Mouse (Mus musculus): ENCODE measurements around the gene Faap100.
"Not testable (repeated sequence)": the region's sequence is repeated elsewhere in the genome, so short reads cannot be mapped to it uniquely, and the experiment has no call there.

The Faap100 gene

GRCm38 (mm10) chr11:120375324-120375723 lies 3.2 kb downstream of the Faap100 start:
- no peak for DNase-seq

GRCm38 (mm10) chr11:120373820-120374586 lies 4.6 kb downstream of the Faap100 start:
- no peak for DNase-seq

DNA sequence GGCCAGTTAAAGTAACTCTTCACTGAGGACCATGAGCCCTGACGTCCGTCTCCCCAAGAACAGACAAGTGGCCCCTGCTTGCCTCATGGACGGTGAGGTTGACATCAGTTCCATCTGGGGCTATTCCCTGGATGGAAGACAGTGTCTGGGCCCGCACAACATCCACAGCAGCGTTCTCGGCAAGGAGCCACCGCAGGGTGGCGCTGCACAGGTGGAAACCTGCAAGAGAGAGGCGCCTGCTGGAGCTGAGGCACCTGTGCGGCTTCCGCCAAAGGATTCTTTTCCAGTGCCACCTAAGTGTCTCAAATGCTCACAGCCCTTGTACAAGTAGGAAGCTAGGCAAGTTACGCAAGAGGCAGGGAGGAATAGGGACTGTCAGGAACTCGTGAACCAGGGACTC lies 5.5 kb downstream of the Faap100 start:
- DNase-seq, result no peak

DNA sequence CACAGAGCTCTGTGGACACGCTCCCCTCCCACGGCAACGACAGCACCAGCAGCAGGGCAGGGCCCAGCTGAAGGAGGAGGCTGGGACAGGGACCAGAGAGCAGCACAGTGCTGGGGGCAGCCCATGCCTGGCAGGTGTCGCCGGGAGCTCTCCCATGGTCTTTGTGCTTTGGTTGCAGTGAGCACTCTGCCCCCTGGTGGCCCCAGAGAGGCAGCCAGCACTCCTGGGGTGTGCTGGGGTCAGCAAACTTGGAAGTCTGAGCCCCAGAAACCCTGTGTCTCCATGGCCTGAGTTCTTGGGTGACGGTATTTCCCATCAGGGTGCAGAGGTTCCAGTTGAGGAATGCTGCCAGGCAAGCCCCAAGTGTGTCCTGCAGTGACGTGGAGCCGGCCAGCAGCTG lies 8.9 kb downstream of the Faap100 start:
- DNase-seq, result no peak

DNA sequence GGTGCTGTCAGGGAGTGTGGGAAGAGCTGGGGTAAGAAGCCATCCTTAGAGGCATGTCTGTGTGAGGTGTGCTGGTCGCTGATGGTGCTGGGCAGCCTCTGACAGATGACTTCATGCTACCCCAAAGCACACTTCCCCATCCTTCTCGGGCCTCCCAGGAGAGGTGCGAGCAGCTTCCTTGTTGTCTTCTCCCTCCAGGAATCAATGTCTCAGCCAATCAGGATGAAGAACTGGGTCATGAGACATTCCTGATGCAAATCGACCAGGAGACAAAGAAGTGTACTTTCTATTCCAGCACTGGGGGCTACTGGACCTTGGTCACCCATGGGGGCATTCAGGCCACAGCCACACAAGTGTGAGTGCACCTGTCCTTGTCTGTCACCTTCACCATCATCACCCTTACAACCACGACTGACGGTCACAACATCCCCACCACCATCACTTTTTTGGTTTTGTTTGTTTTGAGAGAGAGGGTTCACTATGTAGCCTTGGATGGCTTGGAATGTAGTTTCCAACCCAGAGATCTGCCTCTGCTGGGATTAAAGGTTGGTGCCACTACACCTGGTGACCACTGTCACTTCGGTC lies 12.0 kb downstream of the Faap100 start:
- no peak for DNase-seq

DNA sequence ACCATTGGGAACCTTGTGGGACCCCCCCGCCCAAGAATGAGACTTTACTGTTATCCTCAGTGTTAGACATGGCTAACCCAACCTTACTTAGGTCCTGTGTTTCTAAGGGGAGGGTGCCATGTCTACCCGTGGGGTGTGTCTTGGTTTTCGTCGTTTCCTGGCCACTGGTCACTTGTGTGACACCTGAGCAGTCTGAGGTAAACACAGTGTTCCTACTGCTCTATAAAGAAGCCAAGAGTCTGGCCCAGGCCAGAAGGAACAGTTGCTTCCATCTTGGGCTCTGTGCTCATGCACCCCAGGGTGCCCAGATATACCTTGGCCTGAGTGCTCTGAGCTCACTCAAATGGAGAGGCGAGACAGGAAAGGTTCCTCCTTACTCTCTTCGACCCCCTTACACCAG lies 15.7 kb downstream of the Faap100 start:
- DNase-seq, result no peak

- DNase-seq, result no peak
Observed at GRCm38 (mm10) chr11:120361295-120361694, 17.3 kb downstream of the Faap100 start, which contains the start of gene Fscn2. Gene Fscn2 (plus strand): TSS chr11:120361534.

GRCm38 (mm10) chr11:120360755-120361154 lies 17.8 kb downstream of the Faap100 start:
- DNase-seq, result no peak

- DNase-seq, result no peak
Observed at GRCm38 (mm10) chr11:120360062-120360461, 18.5 kb downstream of the Faap100 start.

DNA sequence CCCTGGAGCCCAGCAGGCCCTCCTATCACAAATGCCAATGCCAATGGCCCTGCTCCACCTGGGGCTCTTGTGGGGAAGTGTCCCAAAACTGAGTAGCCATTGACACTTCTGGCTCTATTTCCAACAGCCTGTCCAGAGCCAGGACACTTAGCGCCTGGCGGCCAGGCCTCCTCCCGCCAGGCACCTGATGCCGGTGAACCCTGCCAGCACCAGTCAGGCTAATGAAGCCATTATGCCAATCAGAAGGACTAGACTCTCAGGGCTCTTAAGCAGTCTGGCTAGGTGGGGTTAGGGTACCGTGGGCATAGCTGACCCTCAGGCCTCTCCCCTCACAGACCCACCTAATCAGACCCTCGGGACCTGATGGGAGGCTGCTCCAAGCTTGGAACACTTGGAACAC lies 19.2 kb downstream of the Faap100 start:
- peak; percentile 47 for DNase-seq

GRCm38 (mm10) chr11:120357791-120358401 lies 20.7 kb downstream of the Faap100 start:
- DNase-seq, result no peak

DNA sequence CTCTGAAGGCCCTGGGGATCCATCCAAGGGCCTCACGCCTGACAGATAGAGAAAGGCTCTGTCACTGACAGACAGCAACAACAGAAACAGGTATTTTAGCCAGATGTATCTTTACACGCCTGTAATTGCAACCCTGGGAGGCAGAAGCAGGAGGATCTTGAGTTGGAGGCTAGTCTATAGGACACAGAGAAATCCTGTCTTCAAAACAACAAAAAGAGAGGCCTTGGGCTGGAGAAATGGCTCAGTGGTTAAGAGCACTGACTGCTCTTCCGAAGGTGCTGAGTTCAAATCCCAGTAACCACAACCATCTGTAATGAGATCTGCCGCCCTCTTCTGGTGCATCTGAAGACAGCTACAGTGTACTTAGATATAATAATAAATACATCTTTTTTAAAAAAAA lies 21.7 kb downstream of the Faap100 start:
- DNase-seq, result no peak

GRCm38 (mm10) chr11:120356319-120356840 lies 22.2 kb downstream of the Faap100 start:
- DNase-seq, result no peak

DNA sequence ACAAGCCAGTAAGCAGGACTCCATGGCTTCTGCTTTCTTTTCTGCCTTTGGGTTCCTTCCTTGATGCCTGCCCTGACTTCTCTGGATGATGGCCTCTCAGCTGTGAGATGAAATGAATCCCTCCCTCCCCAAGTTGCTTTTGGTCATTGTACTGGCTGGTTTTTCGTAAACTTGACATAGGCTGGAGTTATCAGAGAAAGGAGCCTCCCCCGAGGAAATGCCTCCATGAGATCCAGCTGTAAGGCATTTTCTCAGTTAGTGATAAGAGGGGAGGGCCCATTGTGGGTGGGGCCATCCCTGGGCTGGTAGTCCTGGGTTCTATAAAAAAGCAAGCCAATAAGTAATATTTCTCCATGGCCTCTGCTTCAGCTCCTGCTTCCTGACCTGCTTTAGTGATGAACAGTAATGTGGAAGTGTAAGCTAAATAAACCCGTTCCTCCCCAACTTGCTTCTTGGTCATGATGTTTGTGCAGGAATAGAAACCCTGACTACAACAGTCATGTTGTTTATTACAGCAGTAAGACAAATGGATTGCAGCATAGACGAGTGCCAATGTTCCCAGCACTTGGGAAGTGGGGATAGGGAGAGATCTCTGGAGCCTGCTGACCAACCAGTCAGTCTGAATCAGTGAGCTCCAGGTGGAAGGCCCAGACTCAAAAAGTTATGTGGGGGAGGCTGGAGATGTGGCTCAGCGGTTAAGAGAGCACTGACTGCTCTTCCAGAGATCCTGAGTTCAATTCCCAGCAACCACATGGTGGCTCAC lies 23.1 kb downstream of the Faap100 start:
- DNase-seq, result no peak

GRCm38 (mm10) chr11:120354304-120355276 lies 24.0 kb downstream of the Faap100 start:
- DNase-seq, result no peak

GRCm38 (mm10) chr11:120353500-120354303 lies 24.9 kb downstream of the Faap100 start:
- peak; percentile 59 for DNase-seq

- no peak for DNase-seq
Observed at GRCm38 (mm10) chr11:120352571-120353290, 25.8 kb downstream of the Faap100 start.

DNA sequence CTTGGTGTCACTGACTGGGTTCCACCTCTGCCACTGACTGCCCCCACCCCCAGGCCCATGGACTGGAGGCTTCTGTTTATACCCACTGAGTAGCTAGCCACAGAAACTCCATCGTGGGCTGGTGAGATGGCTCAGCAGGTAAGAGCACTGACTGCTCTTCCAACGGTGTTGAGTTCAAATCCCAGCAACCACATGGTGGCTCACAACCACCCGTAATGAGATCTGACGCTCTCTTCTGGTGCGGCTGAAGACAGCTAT lies 26.5 kb downstream of the Faap100 start:
- DNase-seq, result not testable (repeated sequence)

GRCm38 (mm10) chr11:120351250-120352092 lies 27.1 kb downstream of the Faap100 start:
- DNase-seq, result no peak

DNA sequence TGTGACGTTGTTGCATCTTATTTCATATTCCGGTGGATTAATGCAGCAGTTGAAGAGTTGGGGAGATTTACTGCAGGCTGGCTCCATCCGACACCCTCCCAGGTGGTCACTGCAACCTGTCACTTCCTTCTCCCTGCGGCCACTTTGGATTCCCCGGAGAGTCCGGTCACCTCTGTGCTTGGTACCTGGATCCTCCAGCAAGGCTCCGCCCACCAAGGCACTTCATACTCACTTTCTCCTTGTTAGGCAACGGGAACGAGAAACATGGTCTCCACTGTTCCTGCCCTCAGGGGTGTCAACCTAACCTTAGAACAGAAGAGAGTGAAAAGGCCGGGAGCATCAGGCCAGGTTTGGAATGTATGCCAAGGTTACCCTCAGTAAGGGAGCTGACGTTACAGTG lies 27.9 kb downstream of the Faap100 start:
- peak; percentile 39 for DNase-seq

All from cerebellum, adult 8-10 months (tissue).